8 mouse cellular contexts compared by ENCODE assay signal in genomic region chr5:129583331-129583730, GRCm38 (mm10). TPM values are rescaled to one million over a fixed set of nuclear protein-coding genes. Genes with fewer than 3 reads are reported as not detected.
DNase-seq lines count a peak whose midpoint lies in the region; ATAC-seq lines count a peak whose summit lies in the region.

No protein-coding gene starts in this region.

- H3K4me1 ChIP-seq in heart, embryonic 11.5 days (ENCODE audit: control insufficient read depth, insufficient read depth, low read length): peaks cover 8% of the 10 kb centered on the region; the same call in 1 of the 2 replicates
- peaks cover 12% of the 10 kb centered on the region; the same call in 1 of the 2 replicates for H3K4me1 ChIP-seq in forebrain, embryonic 14.5 days (ENCODE audit: control insufficient read depth, insufficient read depth, low read length)
- peaks cover 18% of the 10 kb centered on the region for H3K4me1 ChIP-seq in liver, embryonic 16.5 days (ENCODE audit: control insufficient read depth, low read depth, low read length)

- H3K4me2 ChIP-seq in heart, embryonic 11.5 days: peak overlapping the region; percentile 92
- peak overlapping the region; percentile 99 for H3K4me2 ChIP-seq in forebrain, embryonic 14.5 days (ENCODE audit: low read length)
- peak overlapping the region; percentile 91 for H3K4me2 ChIP-seq in liver, embryonic 16.5 days (ENCODE audit: low read depth, low read length)

- H3K27me3 ChIP-seq in heart, embryonic 11.5 days (ENCODE audit: control insufficient read depth, insufficient read depth, low read length): peaks cover 58% of the 10 kb centered on the region
- H3K27me3 ChIP-seq in forebrain, embryonic 14.5 days (replicated peaks; ENCODE audit: control insufficient read depth, insufficient read depth, low read length): peaks cover 6% of the 10 kb centered on the region; the same call in 1 of the 2 replicates
- H3K27me3 ChIP-seq in liver, embryonic 16.5 days (ENCODE audit: control insufficient read depth, insufficient read depth, low read depth, low read length): peaks cover 74% of the 10 kb centered on the region

- no peak overlapping the region for H3K27ac ChIP-seq in heart, embryonic 11.5 days (ENCODE audit: low read depth, low read length)
- no peak overlapping the region for H3K27ac ChIP-seq in forebrain, embryonic 14.5 days (ENCODE audit: low read depth, low read length)
- no peak overlapping the region for H3K27ac ChIP-seq in liver, embryonic 16.5 days (ENCODE audit: low read length)

- ATAC-seq in heart, embryonic 11.5 days (replicated peaks; ENCODE audit: insufficient number of reproducible peaks, low FRiP score, low TSS enrichment): no peak
- ATAC-seq in forebrain, embryonic 14.5 days: no peak; the same call in 1 of the 2 replicates
- ATAC-seq in liver, embryonic 16.5 days (ENCODE audit: low read depth): no peak

- no peaks in the 10 kb centered on the region for H3K36me3 ChIP-seq in heart, embryonic 11.5 days (ENCODE audit: control insufficient read depth, insufficient read depth, low read length)
- no peaks in the 10 kb centered on the region for H3K36me3 ChIP-seq in forebrain, embryonic 14.5 days (ENCODE audit: control insufficient read depth, insufficient read depth, low read length)
- no peaks in the 10 kb centered on the region for H3K36me3 ChIP-seq in liver, embryonic 16.5 days (ENCODE audit: control insufficient read depth, insufficient read depth)

- peak overlapping the region; percentile 64; the same call in 1 of the 2 replicates for H3K9ac ChIP-seq in heart, embryonic 11.5 days (ENCODE audit: low read depth, low read length)
- H3K9ac ChIP-seq in forebrain, embryonic 14.5 days (ENCODE audit: low read length): peak overlapping the region; percentile 83
- no peak overlapping the region for H3K9ac ChIP-seq in liver, embryonic 16.5 days (ENCODE audit: low read depth, low read length)

- 6% methylated on average over 12 of the region's 12 CpGs for WGBS in heart, embryonic 11.5 days (ENCODE audit: insufficient replicate concordance)
- 3% methylated on average over 12 of the region's 12 CpGs for WGBS in forebrain, embryonic 14.5 days
- 4% methylated on average over 12 of the region's 12 CpGs for WGBS in liver, embryonic 16.5 days (ENCODE audit: insufficient replicate concordance)

- intact Hi-C loops in heart, postnatal 10 days (cut with DNase I): loop anchor here (5.0 kb wide), 1 partner anchor 81 kb away; the partner anchor contains the start of gene Sfswap

- DNase-seq in heart, postnatal 10 days: no peak
- peak; percentile 11 for DNase-seq in 3T3-L1 (ENCODE audit: low read depth, low spot score)
- peak; percentile 40 for DNase-seq in forebrain, embryonic 14.5 days (ENCODE audit: low spot score)
- DNase-seq in cerebellum, postnatal 25 days: no peak
- DNase-seq in thymus, postnatal 0 days (ENCODE audit: low spot score): no peak
- no peak for DNase-seq in embryo, embryonic 11 days

- peak overlapping the region; percentile 49 for H3K4me3 ChIP-seq in heart, embryonic 11.5 days (ENCODE audit: low read depth, low read length)
- H3K4me3 ChIP-seq in forebrain, embryonic 14.5 days (ENCODE audit: low read depth, low read length): peak overlapping the region; percentile 74
- H3K4me3 ChIP-seq in liver, embryonic 16.5 days (ENCODE audit: low read depth, low read length): peak overlapping the region; percentile 67

- no peaks in the 10 kb centered on the region for H3K9me3 ChIP-seq in heart, embryonic 11.5 days (replicated peaks; ENCODE audit: control insufficient read depth, low read length)
- H3K9me3 ChIP-seq in forebrain, embryonic 14.5 days (replicated peaks; ENCODE audit: control insufficient read depth, low read length): no peaks in the 10 kb centered on the region
- no peaks in the 10 kb centered on the region for H3K9me3 ChIP-seq in liver, embryonic 16.5 days (replicated peaks; ENCODE audit: control insufficient read depth, low read length)

RNA-seq across cellular contexts. Expression of gene Mmp17, which starts 0.6 kb away (rescaled TPM):
- polyA plus RNA-seq in heart, embryonic 11.5 days (2014; fragmentation: Nextera tagmentation; extraction: Ambion mirVana): 0.37 and 0.51 TPM in 2 replicates
- total RNA-seq in heart, postnatal 10 days (2021): 1 to 10 TPM in 1 of 2 experiments, under 1 TPM in 1; 0.89 to 1.7 TPM
- polyA plus RNA-seq in forebrain, embryonic 14.5 days (2014; fragmentation: Nextera tagmentation; extraction: Ambion mirVana): 7.9 and 9.8 TPM in 2 replicates
- polyA plus RNA-seq in liver, embryonic 16.5 days (2015; fragmentation: Nextera tagmentation; extraction: Ambion mirVana): 0.23 and 0.24 TPM in 2 replicates
- polyA plus RNA-seq in thymus, postnatal 0 days (2015; fragmentation: Nextera tagmentation; extraction: Ambion mirVana): 1.5 and 2.3 TPM in 2 replicates

Comparison
In these comparisons a context has a peak if more than half of its experiments do, and no peak if none do; other contexts are left out.
1. DNase-seq: peak in 3T3-L1 (single experiment) and forebrain, embryonic 14.5 days (single experiment); none in heart, postnatal 10 days (0 of 2), cerebellum, postnatal 25 days (0 of 2), thymus, postnatal 0 days (single experiment) and embryo, embryonic 11 days (single experiment).
2. Peak in every context shown above with its lines, with median percentiles within 50 percentile points of each other: H3K4me2 ChIP-seq and H3K4me3 ChIP-seq.